Mouse (Mus musculus): ENCODE data around the gene Gm17571.

Gm17571 gene

DNA sequence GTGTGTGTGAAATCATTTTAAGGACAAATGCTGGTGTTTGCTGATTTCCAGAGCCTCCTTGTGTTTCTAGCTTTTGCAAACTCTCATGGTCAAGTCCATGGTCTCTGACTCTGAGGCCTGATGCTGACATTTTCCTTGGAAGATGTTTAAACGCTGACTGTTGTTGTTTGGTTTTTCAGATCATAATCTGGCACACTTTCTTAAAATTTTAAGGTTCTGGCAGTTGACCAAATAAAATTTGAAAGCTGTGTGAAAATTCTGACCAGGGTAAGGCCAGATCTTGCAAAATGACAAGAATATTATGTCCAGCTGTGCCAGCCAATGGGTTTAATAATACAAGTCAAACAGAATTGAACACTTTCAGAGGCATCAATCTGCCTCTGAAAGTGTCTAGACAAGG lies 8.7 kb upstream of the Gm17571 start:
- DNase-seq (ENCODE audit: low spot score) = no peak

DNA sequence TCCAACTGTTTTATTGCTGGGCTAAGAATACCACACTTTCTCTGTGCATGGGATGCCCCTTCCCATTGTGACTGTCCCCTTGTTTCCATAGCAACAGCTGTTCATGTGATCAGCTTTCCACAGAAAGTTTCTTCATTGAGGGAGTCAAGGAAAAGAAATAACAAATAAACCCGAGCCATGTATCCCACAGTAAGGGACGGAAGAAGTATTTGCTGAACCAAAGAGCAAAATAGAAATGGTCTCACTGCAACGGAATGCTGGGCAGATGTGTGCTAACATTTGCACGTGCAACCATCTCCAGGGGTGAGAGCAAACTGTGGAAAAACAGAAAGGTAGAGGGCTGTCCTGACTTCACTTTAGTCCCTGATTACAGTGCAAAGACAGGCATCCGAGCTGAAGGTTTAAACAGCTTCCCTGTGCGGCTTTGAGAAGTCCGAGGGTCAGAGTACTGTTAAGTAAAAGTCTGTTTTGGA lies 8.1 kb upstream of the Gm17571 start:
- no peak for DNase-seq (ENCODE audit: low spot score)

DNA sequence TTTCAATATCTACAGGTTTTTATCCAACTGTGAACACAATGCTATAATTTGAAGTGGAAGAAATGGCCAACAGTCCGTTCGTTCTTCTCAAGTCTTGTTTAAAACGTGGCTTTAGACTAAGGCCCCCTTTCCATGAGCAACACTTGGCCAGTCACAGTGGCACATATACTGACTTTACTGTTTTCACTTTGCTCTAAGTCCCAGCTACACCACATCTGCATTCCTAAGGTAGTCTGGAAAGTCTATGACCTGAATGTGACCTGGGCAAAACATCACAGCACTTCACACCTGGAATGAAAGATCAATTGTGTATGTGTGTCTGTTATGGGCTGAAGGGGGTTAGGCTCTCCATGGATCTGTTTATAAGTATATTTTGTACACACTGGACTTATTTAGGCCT lies 2.2 kb upstream of the Gm17571 start:
- DNase-seq (ENCODE audit: low spot score) = no peak

DNA sequence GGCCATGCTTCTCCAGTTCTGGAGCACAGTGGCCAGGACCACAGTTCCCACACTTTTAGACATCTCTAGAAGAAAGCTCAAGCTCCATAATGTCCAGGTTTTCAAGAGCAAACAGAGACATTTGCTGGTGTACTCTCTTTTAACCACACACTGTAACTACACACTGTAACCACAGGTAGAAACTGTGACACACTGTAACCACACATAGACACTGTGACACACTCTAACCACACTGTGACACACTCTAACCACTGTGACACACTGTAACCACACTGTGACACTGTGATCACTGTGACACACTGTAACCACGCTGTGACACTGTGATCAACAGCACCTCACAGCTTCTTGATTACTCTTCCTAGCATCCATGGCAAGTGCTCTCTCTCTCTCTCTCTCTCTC lies 317 bp downstream of the Gm17571 start:
- no peak for DNase-seq (ENCODE audit: low spot score)

DNA sequence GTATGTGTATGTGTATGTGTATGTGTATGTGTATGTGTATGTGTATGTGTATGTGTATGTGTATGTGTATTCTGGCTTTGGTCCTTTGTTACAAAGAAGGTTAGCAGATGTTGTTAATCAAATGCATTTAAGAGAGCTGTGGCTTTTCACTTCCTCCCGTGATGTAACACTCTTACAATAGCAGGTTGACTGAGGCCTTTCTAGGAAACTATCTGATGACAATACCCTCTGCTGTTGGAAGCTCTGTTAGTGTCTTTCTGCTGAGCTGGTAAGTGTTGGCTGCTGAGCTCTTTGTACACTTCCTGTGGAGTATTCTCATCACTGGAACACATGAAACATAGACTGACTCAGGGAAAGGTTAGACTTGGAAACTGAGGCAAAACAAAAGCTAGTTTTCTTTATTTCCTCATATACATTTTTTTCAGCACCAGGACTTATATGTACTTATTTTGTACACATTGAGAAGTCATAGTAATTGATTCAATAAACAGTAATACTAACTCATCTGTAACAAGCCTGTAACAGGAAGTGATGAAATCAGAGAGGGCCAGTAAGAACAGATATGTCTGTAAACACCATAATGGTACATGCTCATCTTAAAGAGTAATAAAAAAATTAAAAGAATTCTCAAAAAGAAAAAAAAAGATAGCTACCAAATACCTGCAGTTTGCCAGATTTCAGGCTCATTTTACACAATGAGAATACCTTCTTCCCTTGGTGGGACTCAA lies 2.9 kb downstream of the Gm17571 start:
- DNase-seq (ENCODE audit: low spot score) = no peak

DNA sequence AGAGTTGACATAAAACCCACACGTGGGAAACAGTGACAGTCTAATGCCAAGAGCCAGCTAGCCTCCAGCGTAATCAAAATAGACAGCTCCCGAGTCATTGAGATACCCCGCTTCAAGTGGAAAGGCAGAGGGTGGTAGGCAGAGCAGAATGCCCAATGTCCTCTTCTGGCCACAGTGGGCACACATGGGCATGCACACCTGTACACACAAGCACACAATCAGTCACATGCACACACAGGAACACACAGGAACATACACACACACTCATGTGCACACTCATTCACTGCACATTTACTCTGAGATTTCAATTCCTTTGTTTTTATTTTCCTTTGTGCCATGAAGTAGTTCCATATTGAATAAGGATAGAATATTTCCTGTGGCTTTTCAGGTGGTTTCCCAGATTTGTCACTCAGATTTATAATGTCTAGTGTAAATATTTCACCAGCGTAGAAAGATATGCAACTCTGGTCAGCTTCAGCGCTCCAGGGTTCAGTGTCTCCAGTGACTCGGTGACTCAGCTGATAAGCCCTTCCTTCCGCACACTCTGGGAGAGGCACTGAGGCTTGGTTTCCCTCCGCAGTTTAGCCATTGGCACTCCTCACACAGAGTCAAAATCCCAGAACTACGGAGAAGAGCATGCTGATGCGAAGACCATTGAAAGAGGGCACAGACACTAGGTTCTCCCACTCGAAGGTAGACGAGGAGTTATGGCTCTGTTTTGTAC lies 4.4 kb downstream of the Gm17571 start:
- no peak for DNase-seq (ENCODE audit: low spot score)

DNA sequence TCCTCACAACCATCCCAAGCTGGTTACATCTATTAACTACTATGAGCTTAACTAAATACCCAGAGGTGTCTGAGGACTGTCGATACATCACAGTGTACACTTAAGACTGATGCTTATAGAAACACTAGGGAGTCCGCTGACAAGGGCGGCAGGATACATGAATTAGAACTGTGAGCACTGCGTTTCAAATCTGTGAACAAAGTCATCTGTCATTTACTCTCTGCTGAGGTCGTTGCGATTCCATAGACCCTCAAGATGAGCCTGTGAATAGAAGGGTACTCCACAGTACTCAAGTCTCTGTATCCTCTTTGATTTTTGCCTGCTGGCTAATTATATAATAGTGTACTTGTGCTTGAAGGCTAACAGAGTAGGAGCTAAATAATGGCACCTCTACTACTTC lies 5.6 kb downstream of the Gm17571 start:
- DNase-seq (ENCODE audit: low spot score) = no peak

DNA sequence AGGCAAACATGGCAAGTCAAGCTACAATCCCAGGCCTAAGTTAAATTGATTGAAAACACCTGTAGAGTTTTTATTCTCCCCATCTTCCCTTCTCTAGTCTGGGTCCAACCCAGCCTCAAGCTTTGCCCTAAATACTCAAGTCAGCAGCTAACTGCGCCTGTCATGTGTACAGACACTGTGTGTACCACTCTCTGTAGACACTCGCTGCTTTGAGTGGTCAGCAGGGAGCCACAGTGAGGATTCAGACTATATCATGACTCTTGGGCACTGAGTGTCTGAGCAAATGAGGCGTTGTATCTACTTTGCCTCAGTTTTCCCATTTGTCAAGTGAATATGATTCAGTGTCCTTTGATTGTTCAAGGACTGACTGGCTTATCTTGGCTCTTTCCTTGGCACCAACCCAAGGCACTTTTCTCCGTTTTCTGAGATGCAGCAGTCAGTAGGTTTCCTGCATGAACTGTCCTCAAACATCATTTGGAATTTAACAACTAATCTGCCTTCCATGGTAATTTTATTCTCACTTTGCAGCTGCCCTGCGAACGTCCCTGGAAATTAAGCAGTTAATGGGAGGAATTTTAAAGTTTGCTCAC lies 13.0 kb downstream of the Gm17571 start:
- DNase-seq (ENCODE audit: low spot score) = no peak

DNA sequence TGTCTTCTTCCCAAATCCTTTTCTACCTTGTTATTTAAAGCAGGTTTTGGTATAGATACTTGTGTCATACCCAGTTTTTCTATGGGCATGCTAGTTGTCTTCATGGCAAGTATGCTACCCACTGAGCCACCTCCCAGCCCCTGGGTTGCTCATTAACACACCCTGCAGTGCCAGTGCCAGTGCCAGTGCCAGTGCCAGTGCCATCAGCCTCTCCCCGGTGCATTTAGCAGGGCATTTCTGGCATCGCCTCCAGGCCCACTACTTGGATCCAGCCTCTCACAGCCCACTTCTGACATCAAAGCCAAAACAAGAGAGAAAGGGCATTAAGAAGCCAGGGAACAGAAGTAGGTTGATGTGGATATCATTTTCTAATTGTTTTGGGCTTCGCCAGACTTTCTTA lies 14.9 kb downstream of the Gm17571 start:
- no peak for DNase-seq (ENCODE audit: low spot score)

DNA sequence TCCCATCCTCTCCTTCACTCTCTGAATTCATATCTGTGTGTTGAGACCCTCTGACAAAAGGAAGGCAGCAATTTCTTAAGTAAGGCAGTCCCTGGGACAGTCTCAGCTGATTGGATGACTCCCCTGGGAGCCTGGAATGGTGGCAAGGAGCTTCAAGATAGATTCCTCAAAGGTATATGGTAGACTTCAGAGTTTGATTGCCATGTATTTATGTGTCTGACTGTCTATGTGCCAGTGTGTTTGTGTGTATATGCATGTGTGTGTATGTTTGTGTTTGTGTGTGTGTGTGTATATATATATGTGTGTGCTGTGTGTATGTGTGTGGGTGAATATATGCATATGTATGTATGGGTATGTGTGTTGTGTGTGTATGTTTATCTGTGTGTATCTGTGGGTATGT lies 15.8 kb downstream of the Gm17571 start:
- DNase-seq (ENCODE audit: low spot score) = no peak

DNA sequence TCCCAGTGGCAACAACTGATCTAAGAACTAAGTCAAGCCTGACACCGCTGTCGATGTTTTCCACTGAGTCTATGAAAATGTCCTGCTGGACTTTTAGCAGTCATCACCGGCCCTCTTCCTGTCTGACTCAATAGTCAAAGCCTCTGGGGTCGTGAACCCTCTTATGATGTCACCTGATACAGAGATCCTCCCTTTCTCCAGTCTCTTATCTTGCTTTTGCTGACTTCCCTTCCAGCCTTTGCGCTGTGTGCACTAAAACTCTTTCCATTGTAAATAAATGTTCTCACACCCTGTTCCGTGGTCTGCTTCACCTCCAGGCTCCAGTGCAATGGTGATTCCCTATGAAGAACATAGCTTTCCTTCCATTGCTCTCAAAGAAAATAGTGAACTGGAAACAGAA lies 16.3 kb downstream of the Gm17571 start:
- DNase-seq (ENCODE audit: low spot score) = no peak

DNA sequence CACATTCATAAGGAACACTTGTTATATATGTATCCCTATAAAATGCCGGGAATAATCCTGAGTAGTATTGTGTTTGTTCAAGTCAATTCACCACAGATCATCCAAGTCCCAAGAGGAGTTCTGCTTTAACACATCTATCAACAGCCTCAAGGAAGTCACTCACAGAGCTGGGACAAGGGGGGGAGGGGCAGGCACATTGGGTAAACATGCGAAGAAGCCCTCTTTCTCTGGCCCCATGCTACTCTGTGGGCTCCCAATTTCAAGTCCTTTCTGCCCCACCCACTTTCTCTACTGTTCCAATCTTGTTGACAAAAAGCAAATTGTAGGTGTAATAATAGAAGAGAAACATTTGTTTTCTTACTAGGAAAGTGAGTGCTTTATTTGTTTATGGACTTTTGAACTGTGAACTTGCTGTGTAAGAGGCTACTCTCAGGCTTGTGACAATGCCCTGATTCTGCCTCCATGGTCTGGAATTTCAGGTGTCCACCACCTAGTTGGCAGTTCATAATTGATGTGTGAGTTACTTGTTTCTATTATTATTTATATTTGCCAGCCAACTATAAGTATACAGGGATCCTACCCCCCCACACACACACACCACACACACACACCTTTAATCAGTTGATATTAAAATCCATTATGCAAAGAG lies 17.0 kb downstream of the Gm17571 start:
- no peak for DNase-seq (ENCODE audit: low spot score)

DNA sequence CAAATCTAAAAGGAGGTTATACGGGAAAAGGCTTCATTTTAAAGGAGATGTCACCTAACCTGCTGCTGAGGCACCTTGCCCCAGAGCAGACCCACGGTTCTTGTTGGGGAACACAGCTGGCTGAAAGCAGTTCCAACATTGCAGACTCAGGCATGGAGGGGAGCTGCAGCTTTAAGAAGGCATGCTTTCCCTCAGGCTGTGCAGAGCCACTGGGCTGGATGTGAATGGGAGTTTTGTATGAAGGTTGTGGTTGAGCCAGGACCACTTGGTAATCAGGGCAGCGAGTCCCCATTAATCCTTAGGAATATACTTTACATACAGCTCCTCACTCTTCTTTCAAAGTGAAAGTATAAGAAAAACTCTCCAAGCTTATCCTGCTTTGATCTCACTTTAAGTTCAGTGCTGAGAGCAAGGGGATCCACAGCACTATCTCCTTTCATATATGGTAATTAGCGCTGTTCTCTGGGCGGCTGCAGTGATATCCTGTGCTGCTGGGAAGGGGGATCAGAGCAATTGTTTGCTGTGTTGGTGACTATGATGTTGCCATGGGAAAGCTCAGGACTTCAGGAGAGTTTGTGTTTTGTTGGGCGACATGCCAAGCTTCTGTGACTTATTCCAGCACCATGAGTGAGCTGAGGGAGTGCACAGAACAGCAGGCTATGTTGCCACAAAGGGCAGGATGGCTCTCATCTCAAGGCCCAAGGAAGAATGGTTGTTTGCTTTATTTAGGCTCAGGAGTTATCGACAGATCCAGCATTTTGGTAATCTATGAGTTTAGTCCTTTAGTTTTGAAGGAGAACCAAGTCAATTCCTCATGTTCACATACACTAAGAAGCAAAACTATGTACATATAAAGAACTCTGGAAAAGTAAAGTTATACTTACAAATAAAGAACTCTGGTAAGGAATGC lies 21.3 kb downstream of the Gm17571 start:
- peak; percentile 64 for DNase-seq (ENCODE audit: low spot score)

DNA sequence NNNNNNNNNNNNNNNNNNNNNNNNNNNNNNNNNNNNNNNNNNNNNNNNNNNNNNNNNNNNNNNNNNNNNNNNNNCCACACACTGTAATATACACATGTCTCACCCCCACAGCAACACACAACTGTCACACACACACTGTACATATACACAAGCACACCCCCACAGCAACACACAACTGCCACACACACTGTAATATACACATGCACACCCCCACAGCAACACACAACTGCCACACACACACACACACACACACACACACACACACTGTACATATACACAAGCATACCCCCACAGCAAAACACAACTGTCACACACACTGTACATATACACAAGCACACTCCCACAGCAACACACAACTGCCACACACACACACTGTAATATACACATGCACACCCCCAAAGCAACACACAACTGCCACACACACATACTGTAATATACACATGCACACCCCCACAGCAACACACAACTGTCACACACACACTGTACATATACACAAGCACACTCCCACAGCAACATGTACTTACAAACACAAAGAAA lies 32.3 kb downstream of the Gm17571 start:
- no peak for DNase-seq (ENCODE audit: low spot score)
